Mouse (Mus musculus) yolk sac, embryonic 10.5 days (tissue): Measurements from ENCODE around the gene Zscan26.
"Not testable (repeated sequence)": the region's sequence is repeated elsewhere in the genome, so short reads cannot be mapped to it uniquely, and the experiment has no call there.

ENCODE experiments used
- DNase-seq: peaks from one replicate; pipeline ENCODE4 v3.0.0-alpha.2; 2017; ENCODE audit warnings: low spot score

Zscan26 gene

GRCm38 (mm10) chr13:21453449-21453848 is at the start of gene Zscan26:
Gene Zscan26 (minus strand): TSS chr13:21453730.
- peak; percentile 88 for DNase-seq

DNA sequence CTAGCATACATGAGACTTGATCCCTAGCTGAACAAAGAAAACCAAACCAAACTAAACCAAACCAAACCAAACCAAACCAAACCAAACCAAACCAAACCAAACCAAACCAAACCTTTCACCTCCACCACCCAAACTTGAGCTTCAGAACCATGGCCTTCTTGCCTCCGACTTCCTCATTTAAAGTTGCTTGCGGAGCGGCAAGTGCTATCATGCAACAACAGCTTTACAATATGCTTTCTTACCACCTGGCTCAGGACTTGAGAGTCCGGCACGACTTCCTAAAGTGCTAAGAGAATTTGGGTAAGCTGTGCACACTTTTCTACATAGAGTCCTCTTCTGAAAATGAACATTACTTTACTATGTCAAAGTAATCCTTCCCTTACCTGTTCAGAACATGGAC is 48.8 kb upstream of the Zscan26 start:
- DNase-seq: no peak

- not testable (repeated sequence) for DNase-seq
Observed at GRCm38 (mm10) chr13:21501182-21501581, 47.7 kb upstream of the Zscan26 start, which contains the start of gene Gm11273. Gene Gm11273 (minus strand): TSS chr13:21501418.

- no peak for DNase-seq
Observed at GRCm38 (mm10) chr13:21495080-21495479, 41.5 kb upstream of the Zscan26 start, which contains the start of gene AK157302. Gene AK157302 (plus strand): TSS chr13:21495223.

- no peak for DNase-seq
Observed at GRCm38 (mm10) chr13:21492847-21493246, 39.3 kb upstream of the Zscan26 start.

GRCm38 (mm10) chr13:21486881-21487280 is 33.4 kb upstream of the Zscan26 start:
- no peak for DNase-seq

GRCm38 (mm10) chr13:21478759-21479670 is 25.5 kb upstream of the Zscan26 start, which contains the start of the genes Zkscan4 and Gm10065:
Gene Zkscan4 (plus strand): TSS chr13:21478907.
Gene Gm10065 (minus strand): TSS chr13:21479441.
- DNase-seq: peak; percentile 56

GRCm38 (mm10) chr13:21472427-21472826 is 18.9 kb upstream of the Zscan26 start:
- DNase-seq: no peak

DNA sequence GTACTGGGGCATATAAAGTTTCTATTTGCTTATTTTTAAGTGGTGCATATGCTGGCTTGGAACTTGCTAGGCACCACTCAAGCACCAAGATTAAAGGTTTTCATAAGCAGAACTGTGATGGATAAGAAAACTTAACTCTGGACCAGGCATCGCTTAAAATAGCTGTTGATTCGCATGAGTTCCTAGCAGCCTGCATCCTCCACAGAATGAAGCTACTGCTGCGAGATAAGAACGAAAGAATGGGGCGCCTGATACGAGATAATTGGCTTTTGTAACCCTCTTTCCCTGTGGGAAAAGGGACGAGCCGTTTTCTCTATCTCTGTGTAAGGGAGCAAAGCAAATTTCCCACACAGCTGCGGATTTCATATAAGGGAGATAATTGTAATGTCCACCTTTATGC is 15.6 kb upstream of the Zscan26 start:
- DNase-seq: no peak

DNA sequence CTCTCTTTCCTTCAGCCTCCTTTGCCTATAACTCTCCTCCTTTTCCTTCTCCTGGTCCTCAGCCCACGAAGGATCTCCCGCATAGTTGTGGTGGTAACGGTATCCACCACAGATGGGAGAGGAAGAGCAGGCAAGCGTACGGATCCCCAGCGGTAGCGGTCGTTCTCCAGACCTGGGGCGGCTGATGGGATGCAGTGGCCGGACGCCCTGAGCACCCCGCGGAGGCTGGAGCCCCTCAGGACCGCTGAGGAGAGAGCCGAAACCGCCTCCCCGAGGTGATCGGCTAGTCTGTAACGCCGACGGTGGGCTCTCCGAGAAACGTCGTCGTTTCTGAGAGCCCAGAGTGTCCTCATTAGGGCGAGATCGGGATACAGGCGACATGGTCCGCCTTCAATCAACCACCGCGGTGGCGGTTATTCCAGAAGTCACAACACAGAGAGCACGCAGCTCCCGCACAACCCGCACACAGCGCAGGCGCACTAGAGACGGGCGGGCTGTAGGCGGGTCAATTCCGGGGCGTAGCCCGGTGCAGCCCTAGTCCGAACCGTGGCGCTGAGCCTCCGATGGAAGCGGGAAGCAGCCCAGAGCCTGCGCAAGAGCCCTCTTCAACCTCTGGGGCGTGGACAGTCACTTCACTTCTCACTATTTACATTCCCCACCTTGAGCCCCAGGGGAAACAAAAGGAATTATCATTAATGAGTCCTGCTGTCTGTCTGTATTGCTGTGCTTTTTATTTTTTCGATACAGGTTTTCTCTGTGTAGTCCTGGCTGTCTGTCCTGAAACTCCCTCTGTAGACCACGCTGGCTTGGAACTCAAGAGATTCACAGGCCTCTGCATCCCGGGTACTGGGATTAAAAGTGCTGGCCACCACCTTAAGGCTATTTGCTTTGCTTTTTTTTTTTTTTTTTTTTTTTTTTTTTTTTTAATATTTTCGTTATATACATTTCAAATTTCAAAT is 14.8 kb upstream of the Zscan26 start, which contains the start of gene Nkapl:
Gene Nkapl, minus strand, starts transcription at position 449 of the 959 bp plus-strand sequence.
- DNase-seq: peak; percentile 90

DNA sequence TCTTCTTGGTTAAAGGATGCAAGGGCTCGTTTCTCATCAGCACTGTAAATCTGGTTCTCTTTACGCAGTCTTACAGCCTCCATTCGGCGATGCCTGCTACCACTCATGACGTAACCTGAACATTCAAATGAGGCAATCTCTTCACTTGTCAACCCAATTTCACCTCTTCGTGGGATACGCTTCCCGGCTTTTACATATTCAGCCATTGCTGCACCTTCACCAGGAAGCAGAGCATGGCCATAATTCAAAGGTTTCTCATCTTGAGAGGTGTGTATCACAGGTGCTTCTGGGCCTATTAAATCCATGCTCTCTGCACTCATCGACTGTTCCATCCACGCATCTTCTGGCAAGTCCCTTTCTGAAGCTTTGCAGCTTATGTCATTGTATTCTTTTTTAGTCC is 13.8 kb upstream of the Zscan26 start:
- DNase-seq: no peak

DNA sequence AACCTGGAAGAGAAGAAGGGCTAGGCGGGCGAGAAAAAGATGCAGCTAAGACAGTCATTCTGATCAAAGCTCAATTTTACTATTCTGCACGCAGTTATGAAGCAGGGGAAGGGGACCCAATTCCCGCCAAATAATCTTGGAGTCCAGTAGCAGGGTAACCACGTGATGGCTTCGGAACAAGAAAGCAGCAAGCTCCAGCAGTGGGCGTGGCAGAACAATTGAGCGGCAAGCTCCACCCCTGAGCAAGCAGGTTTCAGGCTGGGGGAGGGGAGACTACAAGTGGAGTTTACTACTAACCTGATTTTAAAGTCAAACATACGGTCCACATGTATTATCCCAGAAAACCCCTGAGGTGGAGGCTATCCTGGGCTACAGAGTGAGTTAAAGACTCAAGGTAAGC is 9.0 kb upstream of the Zscan26 start:
- not testable (repeated sequence) for DNase-seq

- peak; percentile 71 for DNase-seq
Observed at GRCm38 (mm10) chr13:21456347-21456746, 2.8 kb upstream of the Zscan26 start.

GRCm38 (mm10) chr13:21454133-21454532 is 603 bp upstream of the Zscan26 start:
- peak; percentile 55 for DNase-seq

- DNase-seq: no peak
Observed at GRCm38 (mm10) chr13:21453042-21453441, 488 bp downstream of the Zscan26 start.

DNA sequence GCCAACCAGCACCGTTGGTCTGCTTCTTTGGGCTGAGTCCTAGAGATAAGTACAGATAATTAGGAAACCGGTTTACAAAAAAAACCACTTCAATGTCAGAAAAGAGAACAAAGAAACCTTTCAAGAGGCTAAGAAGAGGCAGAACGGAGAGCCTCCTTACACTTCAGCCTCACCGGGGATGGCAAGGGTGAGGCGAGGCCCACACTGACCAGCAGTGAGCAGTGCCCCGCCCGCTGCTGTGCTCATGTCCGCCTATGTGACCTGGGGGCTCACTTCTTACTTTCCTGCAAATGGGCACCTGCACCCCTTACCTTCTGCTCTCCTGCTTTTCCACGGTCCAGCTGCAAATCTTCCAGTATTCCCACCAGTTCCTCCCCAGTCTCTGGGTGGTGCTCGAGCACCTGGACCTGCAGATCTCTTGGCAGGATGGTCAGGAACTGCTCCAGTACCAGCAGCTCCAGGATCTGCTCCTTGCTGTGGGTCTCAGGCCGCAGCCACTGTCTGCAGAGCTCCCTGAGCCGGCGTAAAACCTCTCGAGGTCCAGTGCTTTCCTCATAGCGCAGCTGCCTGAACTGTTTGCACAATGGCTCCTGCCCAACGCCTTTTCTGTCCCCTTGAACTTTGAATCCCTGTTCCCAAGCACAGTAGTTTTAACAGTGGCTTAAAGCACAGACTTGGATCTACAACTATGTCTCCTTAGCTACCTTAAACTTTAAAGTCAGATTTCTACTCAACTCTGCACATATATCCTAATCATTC is 5.5 kb downstream of the Zscan26 start:
- peak; percentile 58 for DNase-seq

GRCm38 (mm10) chr13:21446796-21447195 is 6.7 kb downstream of the Zscan26 start:
- no peak for DNase-seq

- no peak for DNase-seq
Observed at GRCm38 (mm10) chr13:21441207-21441572, 12.3 kb downstream of the Zscan26 start.

DNA sequence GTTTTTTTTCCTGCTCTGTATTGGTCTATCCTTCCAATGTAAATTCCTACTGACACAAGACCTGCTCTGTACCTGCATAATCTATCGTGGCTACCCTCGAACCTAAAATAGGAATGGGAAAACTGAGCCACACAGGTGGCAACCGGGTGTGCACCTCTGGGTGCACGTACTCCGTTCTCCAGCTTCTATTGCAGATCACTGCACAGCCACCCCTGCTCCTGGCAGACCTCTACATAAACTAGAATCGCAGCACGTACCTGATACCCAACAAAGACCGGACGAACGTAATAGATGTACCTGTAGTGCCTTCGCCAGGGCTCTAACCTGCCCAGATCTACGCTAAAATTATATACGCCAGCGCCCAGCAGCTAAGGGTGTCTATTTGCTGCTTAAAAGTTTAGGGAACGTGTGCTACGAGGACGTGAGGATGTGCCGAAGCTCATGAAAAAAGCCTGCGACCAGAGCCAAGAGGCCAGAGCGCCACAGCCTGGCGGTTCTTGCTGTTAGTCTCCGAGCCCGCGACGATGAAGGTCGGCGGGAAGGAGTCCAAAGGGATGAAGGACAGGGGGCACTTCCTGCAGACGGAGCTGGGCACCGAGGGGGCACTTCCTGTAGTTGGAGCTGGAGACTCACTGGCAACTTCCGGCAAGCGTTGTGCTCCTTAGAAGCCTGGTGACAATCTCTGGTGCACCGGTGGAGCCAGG is 12.9 kb downstream of the Zscan26 start, which contains the start of gene Pgbd1:
Gene Pgbd1, minus strand, starts transcription at position 556 of the 704 bp plus-strand sequence.
- DNase-seq: peak; percentile 71

- DNase-seq: no peak
Observed at GRCm38 (mm10) chr13:21435476-21435875, 18.1 kb downstream of the Zscan26 start.

DNA sequence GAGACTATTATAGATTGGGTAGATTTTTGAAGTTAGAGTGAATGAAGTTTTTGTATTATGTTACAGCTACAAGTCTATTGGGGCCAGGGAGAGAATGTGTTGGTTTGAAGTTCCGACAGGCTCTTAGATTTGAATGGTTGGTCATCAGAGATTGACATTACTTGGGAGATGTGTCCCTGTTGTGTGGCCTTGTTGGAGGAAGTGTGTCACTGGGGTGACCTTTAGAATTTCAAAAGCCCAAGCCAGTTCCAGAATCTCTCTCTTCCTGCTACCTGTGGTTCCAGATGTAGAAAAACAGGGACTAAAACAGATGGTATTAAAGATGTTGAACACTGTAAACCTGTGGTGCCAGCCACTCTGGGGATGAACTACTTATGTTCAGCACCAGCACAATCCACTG is 25.9 kb downstream of the Zscan26 start:
- DNase-seq: no peak
